Mouse (Mus musculus): ENCODE measurements around the gene Cd300lf. TPM values are rescaled to one million over a fixed set of nuclear protein-coding genes. Genes with fewer than 3 reads are reported as not detected.
A peak's percentile ranks its signal among the peaks of the same experiment; 100 is the strongest.

The Cd300lf gene
- total RNA-seq (2014; fragmentation: Nextera tagmentation) (2.1 TPM in 1 of 2 replicates, not detected in the other), total RNA-seq (2017) (1.0 and 3.4 TPM in 2 replicates)

- no peak for ATAC-seq (replicated peaks; ENCODE audit: low FRiP score, low TSS enrichment, poor library complexity, severe bottlenecking)
These were observed at the start of gene Cd300lf for GRCm38 (mm10) chr11:115133800-115134199. Cd300lf (minus strand) TSS chr11:115133992.

- ATAC-seq (replicated peaks; ENCODE audit: low FRiP score, low TSS enrichment, poor library complexity, severe bottlenecking): peak; percentile 56
These were observed 48.3 kb upstream of the Cd300lf start for GRCm38 (mm10) chr11:115181913-115182638.

GRCm38 (mm10) chr11:115179881-115180280 is 46.1 kb upstream of the Cd300lf start:
- ATAC-seq (replicated peaks; ENCODE audit: low FRiP score, low TSS enrichment, poor library complexity, severe bottlenecking): no peak

GRCm38 (mm10) chr11:115179191-115179590 is 45.4 kb upstream of the Cd300lf start:
- no peak for ATAC-seq (replicated peaks; ENCODE audit: low FRiP score, low TSS enrichment, poor library complexity, severe bottlenecking)

- no peak for ATAC-seq (replicated peaks; ENCODE audit: low FRiP score, low TSS enrichment, poor library complexity, severe bottlenecking)
These were observed 45.0 kb upstream of the Cd300lf start for GRCm38 (mm10) chr11:115178766-115179165.

GRCm38 (mm10) chr11:115177559-115178195 is 43.9 kb upstream of the Cd300lf start:
- no peak for ATAC-seq (replicated peaks; ENCODE audit: low FRiP score, low TSS enrichment, poor library complexity, severe bottlenecking)

GRCm38 (mm10) chr11:115176399-115177190 is 42.8 kb upstream of the Cd300lf start:
- ATAC-seq (replicated peaks; ENCODE audit: low FRiP score, low TSS enrichment, poor library complexity, severe bottlenecking): no peak

GRCm38 (mm10) chr11:115173549-115174339 is 40.0 kb upstream of the Cd300lf start:
- peak; percentile 32; the same call in 1 of the 2 replicates for ATAC-seq (replicated peaks; ENCODE audit: low FRiP score, low TSS enrichment, poor library complexity, severe bottlenecking)

- ATAC-seq (replicated peaks; ENCODE audit: low FRiP score, low TSS enrichment, poor library complexity, severe bottlenecking): peak; percentile 44; the same call in 1 of the 2 replicates
These were observed 39.1 kb upstream of the Cd300lf start for GRCm38 (mm10) chr11:115172825-115173287.

- no peak for ATAC-seq (replicated peaks; ENCODE audit: low FRiP score, low TSS enrichment, poor library complexity, severe bottlenecking)
These were observed 37.3 kb upstream of the Cd300lf start for GRCm38 (mm10) chr11:115171125-115171524.

GRCm38 (mm10) chr11:115169430-115169829 is 35.6 kb upstream of the Cd300lf start:
- ATAC-seq (replicated peaks; ENCODE audit: low FRiP score, low TSS enrichment, poor library complexity, severe bottlenecking): no peak

GRCm38 (mm10) chr11:115167631-115168249 is 33.9 kb upstream of the Cd300lf start:
- ATAC-seq (replicated peaks; ENCODE audit: low FRiP score, low TSS enrichment, poor library complexity, severe bottlenecking): no peak

GRCm38 (mm10) chr11:115166776-115167175 is 33.0 kb upstream of the Cd300lf start:
- no peak for ATAC-seq (replicated peaks; ENCODE audit: low FRiP score, low TSS enrichment, poor library complexity, severe bottlenecking)

GRCm38 (mm10) chr11:115164976-115165374 is 31.2 kb upstream of the Cd300lf start:
- ATAC-seq (replicated peaks; ENCODE audit: low FRiP score, low TSS enrichment, poor library complexity, severe bottlenecking): no peak

GRCm38 (mm10) chr11:115164341-115164975 is 30.7 kb upstream of the Cd300lf start:
- no peak for ATAC-seq (replicated peaks; ENCODE audit: low FRiP score, low TSS enrichment, poor library complexity, severe bottlenecking)

GRCm38 (mm10) chr11:115163568-115164150 is 29.9 kb upstream of the Cd300lf start:
- ATAC-seq (replicated peaks; ENCODE audit: low FRiP score, low TSS enrichment, poor library complexity, severe bottlenecking): peak; percentile 12; the same call in 1 of the 2 replicates

- peak; percentile 91 for ATAC-seq (replicated peaks; ENCODE audit: low FRiP score, low TSS enrichment, poor library complexity, severe bottlenecking)
These were observed 29.2 kb upstream of the Cd300lf start, which contains the start of gene Slc9a3r1 for GRCm38 (mm10) chr11:115162832-115163480. Slc9a3r1 (plus strand) TSS chr11:115163341.
